Mouse (Mus musculus) cerebellum, adult 18-20 months (tissue): ENCODE results near the gene Rnf43.

Source experiments
- DNase-seq, 2 experiments: peaks; one replicate each; pipeline ENCODE4 v3.0.0; 2021

Gene Rnf43

GRCm38 (mm10) chr11:87761806-87762701, 99.5 kb downstream of the Rnf43 start:
- peak; percentile 18 to 55 for DNase-seq

- DNase-seq = peak in 1 of 2 experiments; percentile 38
Measured at GRCm38 (mm10) chr11:87762702-87763385, 100.3 kb downstream of the Rnf43 start.

GRCm38 (mm10) chr11:87763511-87763987, 101.0 kb downstream of the Rnf43 start:
- peak; percentile 80 to 84 for DNase-seq

GRCm38 (mm10) chr11:87763988-87764876, 101.7 kb downstream of the Rnf43 start:
- peak; percentile 76 to 83 for DNase-seq

GRCm38 (mm10) chr11:87768745-87769144, 106.2 kb downstream of the Rnf43 start:
- no peak for DNase-seq

- DNase-seq = peak; percentile 77 to 86
Measured at GRCm38 (mm10) chr11:87770989-87771388, 108.5 kb downstream of the Rnf43 start.

GRCm38 (mm10) chr11:87772354-87772753, 109.8 kb downstream of the Rnf43 start:
- no peak for DNase-seq

GRCm38 (mm10) chr11:87778100-87778765, 115.7 kb downstream of the Rnf43 start:
- DNase-seq = peak; percentile 84 to 90

GRCm38 (mm10) chr11:87778915-87779314, 116.4 kb downstream of the Rnf43 start:
- DNase-seq = no peak

- no peak for DNase-seq
Measured at GRCm38 (mm10) chr11:87779392-87779791, 116.9 kb downstream of the Rnf43 start.

GRCm38 (mm10) chr11:87780130-87780529, 117.6 kb downstream of the Rnf43 start:
- no peak for DNase-seq
